Comparison of ENCODE assay signal across 11 mouse cellular contexts in genomic region chr1:163338525-163339218, GRCm38 (mm10). TPM values are rescaled to one million over a fixed set of nuclear protein-coding genes. Genes with fewer than 3 reads are reported as not detected.
A peak's percentile ranks its signal among the peaks of the same experiment; 100 is the strongest.
DNase-seq lines count a peak whose midpoint lies in the region; ATAC-seq and TF ChIP-seq lines count a peak whose summit lies in the region.
"Had no signal": no experiment of that assay in that cellular context is flagged by ENCODE, and none has a peak within 500 bp of the region (broad histone marks: within the 10 kb centered on the region; RNA-seq: fewer than 3 reads in every experiment).

No protein-coding gene starts in this region.

- H3K9me3 ChIP-seq in hindbrain, embryonic 16.5 days (ENCODE audit: control insufficient read depth, low read length), result no peaks in the 10 kb centered on the region
- H3K9me3 ChIP-seq: heart, embryonic 15.5 days had no signal

- WGBS in hindbrain, embryonic 16.5 days, result 41% methylated on average over 7 of the region's 7 CpGs

- peak; percentile 81 for ATAC-seq in hindbrain, embryonic 16.5 days

- H3K4me2 ChIP-seq in hindbrain, embryonic 16.5 days (ENCODE audit: low read length), result peak overlapping the region; percentile 17; the same call in 1 of the 2 replicates
- H3K4me2 ChIP-seq: heart, embryonic 15.5 days had no signal

- peak overlapping the region; percentile 28 for H3K27ac ChIP-seq in embryonic fibroblast, embryonic 13.5 days (ENCODE audit: insufficient read depth, low read length)
- 0 out of 2 replicates have a peak overlapping the region, but pooled peaks have one; percentile 23 for H3K27ac ChIP-seq in hindbrain, embryonic 16.5 days (ENCODE audit: low read depth, low read length)
- H3K27ac ChIP-seq: heart, embryonic 15.5 days; layer of hippocampus, adult 2 months; liver, embryonic 14.5 days had no signal

- TF ChIP-seq CTCF in embryonic fibroblast, embryonic 13.5 days (IDR thresholded peaks at IDR 0.05; ENCODE audit: borderline replicate concordance, insufficient read depth, low read length), result no peak

- no peak overlapping the region for H3K9ac ChIP-seq in hindbrain, embryonic 16.5 days (ENCODE audit: low read depth, low read length)
- H3K9ac ChIP-seq: heart, embryonic 15.5 days; liver, embryonic 14.5 days had no signal

- DNase-seq in layer of hippocampus, postnatal 10 days (ENCODE audit: low spot score in 2 of 2), result peak; percentile 16 to 33
- no peak for DNase-seq in layer of hippocampus, adult 11-12 months (ENCODE audit: low spot score)
- DNase-seq in NIH3T3 (ENCODE audit: low read depth), result peak; percentile 88
- DNase-seq in lung, postnatal 25 days (ENCODE audit: low spot score), result no peak
- no peak for DNase-seq in frontal cortex, adult 2 months (ENCODE audit: extremely low spot score in 1 of 2, low spot score in 1 of 2)

- no peak for TF ChIP-seq POLR2A in embryonic fibroblast, embryonic 13.5 days (IDR thresholded peaks at IDR 0.05; ENCODE audit: low read depth, low read length)

- peaks cover 3% of the 10 kb centered on the region for H3K4me1 ChIP-seq in embryonic fibroblast, embryonic 13.5 days (ENCODE audit: control insufficient read depth, insufficient read depth, low read length)
- no peaks in the 10 kb centered on the region for H3K4me1 ChIP-seq in hindbrain, embryonic 16.5 days (ENCODE audit: control insufficient read depth, insufficient read depth, low read depth, low read length)

- H3K27me3 ChIP-seq in hindbrain, embryonic 16.5 days (replicated peaks; ENCODE audit: control insufficient read depth, insufficient read depth, low read length), result no peaks in the 10 kb centered on the region
- H3K27me3 ChIP-seq: heart, embryonic 15.5 days had no signal

- H3K4me3 ChIP-seq in embryonic fibroblast, embryonic 13.5 days (ENCODE audit: insufficient read depth, low read length), result no peak overlapping the region
- no peak overlapping the region for H3K4me3 ChIP-seq in hindbrain, embryonic 16.5 days (ENCODE audit: low read length)
- H3K4me3 ChIP-seq: heart, embryonic 15.5 days; layer of hippocampus, adult 2 months had no signal

- H3K36me3 ChIP-seq in hindbrain, embryonic 16.5 days (ENCODE audit: control insufficient read depth, insufficient read depth, low read length), result no peaks in the 10 kb centered on the region
- H3K36me3 ChIP-seq: heart, embryonic 15.5 days had no signal

RNA-seq across cellular contexts. Expression of gene Prrx1, which starts 25.2 kb away (rescaled TPM):
- total RNA-seq in layer of hippocampus, postnatal 10 days (2021), result 1 to 10 TPM; 8.1 to 8.8 TPM
- polyA plus RNA-seq in embryonic fibroblast, embryonic 13.5 days (2011; ENCODE audit: insufficient read length, low read depth, missing spikeins), result 429 and 537 TPM in 2 replicates
- 3.9 and 5.6 TPM in 2 replicates for polyA plus RNA-seq in hindbrain, embryonic 16.5 days (2015; fragmentation: Nextera tagmentation; extraction: Ambion mirVana)
- polyA plus RNA-seq in frontal cortex, adult 2 months (2012; rRNA removed), result 3.7 and 4.9 TPM in 2 replicates
- total RNA-seq: MEL had no signal

Comparison
In these comparisons a context has a peak if more than half of its experiments do, and no peak if none do; other contexts are left out.
1. DNase-seq: peak in layer of hippocampus, postnatal 10 days (2 of 2) and NIH3T3 (single experiment); none in layer of hippocampus, adult 11-12 months (single experiment), lung, postnatal 25 days (single experiment) and frontal cortex, adult 2 months (0 of 2).
2. RNA of gene Prrx1, which starts 25.2 kb away (polyA plus RNA-seq): 429 to 537 TPM in embryonic fibroblast, embryonic 13.5 days; 3.7 to 4.9 TPM in frontal cortex, adult 2 months and 3.9 to 5.6 TPM in hindbrain, embryonic 16.5 days; every median in the first group is over 10 times any median in the second.